Mouse (Mus musculus): Measurements from ENCODE around the gene Prrt4.

DNA sequence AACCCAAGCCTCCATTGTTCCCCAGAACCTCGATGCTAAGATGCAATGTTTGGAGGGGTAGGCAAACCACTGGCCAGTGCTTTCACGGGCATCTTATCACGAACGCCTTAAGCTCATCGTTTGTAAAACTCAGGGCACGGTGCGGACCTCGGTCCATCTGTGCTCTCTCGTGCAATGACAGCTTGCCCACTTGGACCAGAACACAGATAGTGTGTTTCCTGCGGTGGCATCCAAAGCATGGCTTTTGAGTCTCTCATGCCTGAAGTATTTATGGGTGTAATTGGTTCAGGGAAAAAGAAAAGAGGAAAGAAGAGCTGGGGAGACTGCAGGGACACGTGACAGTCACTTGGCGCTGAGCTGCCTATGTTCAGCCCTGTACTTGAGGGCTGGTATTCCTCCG is 59.4 kb downstream of the Prrt4 start:
- TF ChIP-seq TAL1 (IDR thresholded peaks at IDR 0.05; ENCODE audit: low read length) (no peak), GATA1 (IDR thresholded peaks at IDR 0.05; ENCODE audit: low read length) (no peak)
